Comparison of ENCODE assay signal across 8 mouse cellular contexts in genomic region chr15:102350138-102350941, GRCm38 (mm10). TPM values are rescaled to one million over a fixed set of nuclear protein-coding genes. Genes with fewer than 3 reads are reported as not detected.
DNase-seq lines count a peak whose midpoint lies in the region; ATAC-seq and TF ChIP-seq lines count a peak whose summit lies in the region.

TSS of gene Aaas (minus strand) at chr15:102350771.

- no peak; the same call in 1 of the 2 replicates for TF ChIP-seq EP300 in CH12.LX (IDR thresholded peaks at IDR 0.05; ENCODE audit: low read length)

- H3K4me2 ChIP-seq in CH12.LX (ENCODE audit: insufficient read depth, low read depth, poor library complexity, severe bottlenecking): peak within 1 kb of the TSS; percentile 92
- peak within 1 kb of the TSS; percentile 77 for H3K4me2 ChIP-seq in forebrain, embryonic 11.5 days (ENCODE audit: low read depth, low read length, severe bottlenecking)
- peak within 1 kb of the TSS; percentile 74 for H3K4me2 ChIP-seq in heart, embryonic 16.5 days (ENCODE audit: low read depth, low read length)
- H3K4me2 ChIP-seq in liver, embryonic 15.5 days: peak within 1 kb of the TSS; percentile 71
- peak within 1 kb of the TSS; percentile 84 for H3K4me2 ChIP-seq in neural tube, embryonic 12.5 days (replicated peaks)

- peaks cover 23 to 31% of the 10 kb centered on the region in 2 experiments for H3K36me3 ChIP-seq in CH12.LX (replicated peaks in 1 of 2; ENCODE audit: control insufficient read depth in 1 of 2, insufficient read depth in 1 of 2, low read length in 1 of 2)
- peaks cover 3% of the 10 kb centered on the region; the same call in 1 of the 2 replicates for H3K36me3 ChIP-seq in forebrain, embryonic 11.5 days (ENCODE audit: control insufficient read depth, insufficient read depth, low read length)
- 0 out of 2 replicates have a peak, but pooled peaks cover 3% of the 10 kb centered on the region for H3K36me3 ChIP-seq in heart, embryonic 16.5 days (ENCODE audit: control insufficient read depth, insufficient read depth)
- H3K36me3 ChIP-seq in liver, embryonic 15.5 days (replicated peaks): peaks cover 27% of the 10 kb centered on the region
- peaks cover 18% of the 10 kb centered on the region for H3K36me3 ChIP-seq in neural tube, embryonic 12.5 days

- H3K4me1 ChIP-seq in CH12.LX (ENCODE audit: control insufficient read depth in 1 of 2, insufficient read depth in 2 of 2): peaks cover 3 to 17% of the 10 kb centered on the region in 2 experiments; a peak in 3 of 4 replicates
- peaks cover 13% of the 10 kb centered on the region; the same call in 1 of the 2 replicates for H3K4me1 ChIP-seq in forebrain, embryonic 11.5 days (replicated peaks; ENCODE audit: control insufficient read depth, insufficient read depth, low read length)
- peaks cover 14% of the 10 kb centered on the region for H3K4me1 ChIP-seq in heart, embryonic 16.5 days (ENCODE audit: control insufficient read depth, insufficient read depth, low read length)
- H3K4me1 ChIP-seq in liver, embryonic 15.5 days (replicated peaks): peaks cover 24% of the 10 kb centered on the region
- H3K4me1 ChIP-seq in neural tube, embryonic 12.5 days: peaks cover 13% of the 10 kb centered on the region

- ATAC-seq in forebrain, embryonic 11.5 days (replicated peaks; ENCODE audit: low FRiP score): peak; percentile 78
- peak; percentile 86 for ATAC-seq in heart, embryonic 16.5 days (replicated peaks; ENCODE audit: extremely low read depth, insufficient read depth, low FRiP score)
- ATAC-seq in liver, embryonic 15.5 days (ENCODE audit: insufficient read depth): peak; percentile 89
- ATAC-seq in neural tube, embryonic 12.5 days (ENCODE audit: low FRiP score, low read depth): peak; percentile 81

- TF ChIP-seq RAD21 in CH12.LX (IDR thresholded peaks at IDR 0.05; ENCODE audit: low read depth, low read length): no peak; the same call in 1 of the 2 replicates

- peak within 1 kb of the TSS; percentile 33 for H3K27ac ChIP-seq in CH12.LX (ENCODE audit: insufficient read depth, low read depth)
- H3K27ac ChIP-seq in forebrain, embryonic 11.5 days (ENCODE audit: low read depth, low read length): 0 out of 2 replicates have a peak within 1 kb of the TSS, but pooled peaks have one; percentile 53
- H3K27ac ChIP-seq in heart, embryonic 16.5 days (ENCODE audit: low read length): peak within 1 kb of the TSS; percentile 75
- peak within 1 kb of the TSS; percentile 76 for H3K27ac ChIP-seq in liver, embryonic 15.5 days (replicated peaks)
- no peak within 1 kb of the TSS for H3K27ac ChIP-seq in neural tube, embryonic 12.5 days

- H3K27me3 ChIP-seq in CH12.LX (replicated peaks): peaks cover 3% of the 10 kb centered on the region
- no peaks in the 10 kb centered on the region for H3K27me3 ChIP-seq in forebrain, embryonic 11.5 days (ENCODE audit: control insufficient read depth, insufficient read depth, low read length)
- 0 out of 2 replicates have a peak, but pooled peaks cover 4% of the 10 kb centered on the region for H3K27me3 ChIP-seq in heart, embryonic 16.5 days (ENCODE audit: control insufficient read depth, insufficient read depth, low read length)
- H3K27me3 ChIP-seq in liver, embryonic 15.5 days: peaks cover 29% of the 10 kb centered on the region
- H3K27me3 ChIP-seq in neural tube, embryonic 12.5 days (replicated peaks): no peaks in the 10 kb centered on the region

- peak within 1 kb of the TSS; percentile 86 for H3K9ac ChIP-seq in CH12.LX (ENCODE audit: insufficient read depth, low read depth)
- H3K9ac ChIP-seq in forebrain, embryonic 11.5 days (ENCODE audit: low read length): peak within 1 kb of the TSS; percentile 79
- peak within 1 kb of the TSS; percentile 91 for H3K9ac ChIP-seq in heart, embryonic 16.5 days (ENCODE audit: low read length)
- peak within 1 kb of the TSS; percentile 82 for H3K9ac ChIP-seq in liver, embryonic 15.5 days
- peak within 1 kb of the TSS; percentile 76 for H3K9ac ChIP-seq in neural tube, embryonic 12.5 days

- peak within 1 kb of the TSS; percentile 80 to 98 (median 82) for H3K4me3 ChIP-seq in CH12.LX (replicated peaks in 1 of 3; ENCODE audit: low read depth in 2 of 3, low read length in 2 of 3, poor library complexity in 1 of 3)
- peak within 1 kb of the TSS; percentile 65 for H3K4me3 ChIP-seq in forebrain, embryonic 11.5 days (ENCODE audit: low read depth, low read length)
- peak within 1 kb of the TSS; percentile 86 for H3K4me3 ChIP-seq in heart, embryonic 16.5 days (ENCODE audit: low read length)
- H3K4me3 ChIP-seq in liver, embryonic 15.5 days (replicated peaks): peak within 1 kb of the TSS; percentile 85
- H3K4me3 ChIP-seq in neural tube, embryonic 12.5 days: peak within 1 kb of the TSS; percentile 77

- dilution Hi-C loops in CH12.LX (cut with MboI; ENCODE audit: extremely low pct_ligation_motif_present, extremely low pct_unique_long_range_greater_than_20kb, low sequenced_read_pairs): no loop called here

- in situ Hi-C loops in CH12.LX (cut with MboI; ENCODE audit: low pct_ligation_motif_present, low pct_unique_long_range_greater_than_20kb, low sequenced_read_pairs): no loop called here

- peaks cover 15% of the 10 kb centered on the region for H3K79me2 ChIP-seq in CH12.LX (replicated peaks; ENCODE audit: control insufficient read depth, extremely low read depth, insufficient read depth, poor library complexity, severe bottlenecking)

- peak; percentile 94 for TF ChIP-seq POLR2A in CH12.LX (IDR thresholded peaks at IDR 0.05; ENCODE audit: low read depth, low read length)

- H3K9me3 ChIP-seq in CH12.LX (replicated peaks; ENCODE audit: low read length): peaks cover 3% of the 10 kb centered on the region
- H3K9me3 ChIP-seq in forebrain, embryonic 11.5 days (ENCODE audit: control insufficient read depth, low read length): no peaks in the 10 kb centered on the region
- H3K9me3 ChIP-seq in heart, embryonic 16.5 days (replicated peaks; ENCODE audit: control insufficient read depth, low read length): no peaks in the 10 kb centered on the region
- no peaks in the 10 kb centered on the region for H3K9me3 ChIP-seq in liver, embryonic 15.5 days (replicated peaks)
- no peaks in the 10 kb centered on the region for H3K9me3 ChIP-seq in neural tube, embryonic 12.5 days

- peak; percentile 98 for DNase-seq in CH12.LX (ENCODE audit: extremely low read depth)
- peak; percentile 94 for DNase-seq in c-Kit-positive CD71-positive TER-119-negative erythroid progenitor cells, embryonic 14.5 days (ENCODE audit: low read depth)
- DNase-seq in forebrain, embryonic 11.5 days (ENCODE audit: low spot score): peak; percentile 97
- peak; percentile 96 to 97 for DNase-seq in kidney, postnatal 36 days
- peak; percentile 96 for DNase-seq in telencephalon, adult 2 months (ENCODE audit: low read depth, low spot score)

- under 1% methylated on average over 56 of the region's 56 CpGs for WGBS in forebrain, embryonic 11.5 days
- under 1% methylated on average over 56 of the region's 56 CpGs for WGBS in heart, embryonic 16.5 days
- under 1% methylated on average over 56 of the region's 56 CpGs for WGBS in liver, embryonic 15.5 days (ENCODE audit: insufficient replicate concordance)
- under 1% methylated on average over 56 of the region's 56 CpGs for WGBS in neural tube, embryonic 12.5 days

- TF ChIP-seq CTCF in CH12.LX (conservative IDR thresholded peaks at IDR 0.05 in 1 of 2, IDR thresholded peaks at IDR 0.05 in 1 of 2; ENCODE audit: low read depth in 2 of 2, low read length in 2 of 2): peak; percentile 70 to 92

TF ChIP-seq in CH12.LX, 34 proteins besides CTCF, POLR2A, EP300 and RAD21 (continues in another document):
- no peak for TF ChIP-seq USF1 (IDR thresholded peaks at IDR 0.05; ENCODE audit: low read depth, low read length)
- TF ChIP-seq ZNF384 (IDR thresholded peaks at IDR 0.05; ENCODE audit: low read depth, low read length): no peak
- 0 out of 2 replicates have a peak, but pooled peaks have one; percentile 62 for TF ChIP-seq MYC (IDR thresholded peaks at IDR 0.05; ENCODE audit: low read depth, low read length)
- peak; percentile 43; the same call in 1 of the 2 replicates for TF ChIP-seq ZMIZ1 (IDR thresholded peaks at IDR 0.05; ENCODE audit: low read depth, low read length)
- TF ChIP-seq MEF2A (IDR thresholded peaks at IDR 0.05; ENCODE audit: borderline replicate concordance, low read depth, low read length): peak; percentile 88
- TF ChIP-seq GABPA (IDR thresholded peaks at IDR 0.05; ENCODE audit: insufficient replicate concordance, low read depth, low read length): peak; percentile 18; the same call in 1 of the 2 replicates
- no peak for TF ChIP-seq USF2 (conservative IDR thresholded peaks at IDR 0.05; ENCODE audit: low read depth, low read length)
- no peak; the same call in 1 of the 2 replicates for TF ChIP-seq CHD1 (IDR thresholded peaks at IDR 0.05; ENCODE audit: low read depth, low read length)
- peak; percentile 76; the same call in 1 of the 2 replicates for TF ChIP-seq UBTF (IDR thresholded peaks at IDR 0.05; ENCODE audit: low read depth, low read length)
- no peak for TF ChIP-seq JUND (conservative IDR thresholded peaks at IDR 0.05; ENCODE audit: low read depth, low read length)
- no peak for TF ChIP-seq ZKSCAN1 (IDR thresholded peaks at IDR 0.05; ENCODE audit: borderline replicate concordance, low read depth, low read length)
- TF ChIP-seq IRF4 (IDR thresholded peaks at IDR 0.05; ENCODE audit: low read depth, low read length): peak; percentile 80
- peak; percentile 73 for TF ChIP-seq MXI1 (IDR thresholded peaks at IDR 0.05; ENCODE audit: low read depth, low read length)
- peak; percentile 93 for TF ChIP-seq HCFC1 (IDR thresholded peaks at IDR 0.05; ENCODE audit: low read depth, low read length)
- peak; percentile 29 for TF ChIP-seq SMC3 (IDR thresholded peaks at IDR 0.05; ENCODE audit: low read depth, low read length)
- TF ChIP-seq ETS1 (conservative IDR thresholded peaks at IDR 0.05; ENCODE audit: low read depth, low read length): peak; percentile 52; the same call in 1 of the 2 replicates
- peak; percentile 99 for TF ChIP-seq ELF1 (IDR thresholded peaks at IDR 0.05; ENCODE audit: low read depth, low read length)
- peak; percentile 77 for TF ChIP-seq TBP (conservative IDR thresholded peaks at IDR 0.05; ENCODE audit: low read depth, low read length)
- TF ChIP-seq PAX5 (IDR thresholded peaks at IDR 0.05; ENCODE audit: low read length): no peak
- TF ChIP-seq POLR2AphosphoS2 (IDR thresholded peaks at IDR 0.05; ENCODE audit: low read depth, low read length): no peak
- peak; percentile 88 for TF ChIP-seq KAT2A (IDR thresholded peaks at IDR 0.05; ENCODE audit: insufficient replicate concordance, low read length)

RNA-seq across cellular contexts. Expression of gene Aaas, which starts in this region (rescaled TPM):
- total RNA-seq in CH12.LX (2012; rRNA removed) (95.5 and 98.3 TPM in 2 replicates), CH12.LX (2014; rRNA removed) (107 and 126 TPM in 2 replicates)
- 241 and 266 TPM in 2 replicates for polyA plus RNA-seq in CH12.LX (2012; ENCODE audit: insufficient read length, low read depth)
- 103 and 114 TPM in 2 replicates for polyA plus RNA-seq in forebrain, embryonic 11.5 days (2014; fragmentation: Nextera tagmentation; extraction: Ambion mirVana)
- polyA plus RNA-seq in heart, embryonic 16.5 days (2015; fragmentation: Nextera tagmentation; extraction: Ambion mirVana): 49.3 and 55.6 TPM in 2 replicates
- 41.7 and 48.3 TPM in 2 replicates for polyA plus RNA-seq in liver, embryonic 15.5 days (2015; fragmentation: Nextera tagmentation; extraction: Ambion mirVana)
- polyA plus RNA-seq in neural tube, embryonic 12.5 days (2016; fragmentation: Nextera tagmentation; extraction: Ambion mirVana): 51.3 and 53.2 TPM in 2 replicates
